Mouse (Mus musculus): ENCODE data around the gene Gm7544. TPM values are rescaled to one million over a fixed set of nuclear protein-coding genes. Genes with fewer than 3 reads are reported as not detected.
"Not testable (repeated sequence)": the region's sequence is repeated elsewhere in the genome, so short reads cannot be mapped to it uniquely, and the experiment has no call there.

The Gm7544 gene
- polyA plus RNA-seq, 1 experiment: not detected

DNA sequence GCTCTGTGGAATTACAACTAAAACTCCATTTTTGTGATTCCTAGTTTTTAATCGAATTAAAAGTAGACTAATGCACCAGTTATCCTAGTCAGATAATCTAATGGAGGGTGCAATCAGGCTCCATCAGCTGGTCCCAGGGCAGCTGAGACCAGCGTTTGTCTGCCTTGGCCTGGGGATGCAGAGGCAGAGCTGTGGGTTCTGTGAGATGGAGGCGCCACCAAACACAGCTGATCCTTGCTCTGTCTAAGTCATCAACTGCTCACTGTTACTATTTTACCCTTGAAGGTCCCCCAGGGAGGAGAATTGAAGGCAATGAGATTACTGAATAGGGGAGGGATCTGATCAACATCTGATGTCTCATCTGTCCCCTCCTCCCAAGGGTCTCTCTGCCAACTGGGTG lies 10.6 kb upstream of the Gm7544 start:
- H3K27me3 ChIP-seq (ENCODE audit: control insufficient read depth, insufficient read depth, low read length): no peaks in the 10 kb centered on the region
- WGBS: 80% methylated on average over 3 of the region's 3 CpGs

GRCm38 (mm10) chr1:82959870-82960385 lies 4.1 kb upstream of the Gm7544 start, which contains the start of gene Gm47955:
Gene Gm47955 (plus strand): TSS chr1:82960286.
- TF ChIP-seq POLR2A (IDR thresholded peaks at IDR 0.05; ENCODE audit: low read depth, low read length) (no peak), CTCF (IDR thresholded peaks at IDR 0.05; ENCODE audit: extremely low read depth, insufficient read depth, insufficient read length, insufficient replicate concordance) (no peak)
- Histone ChIP-seq H3K27ac (ENCODE audit: insufficient read depth, low read length) (no peak within 1 kb of the TSS), H3K4me3 (ENCODE audit: extremely low read depth, insufficient read depth, insufficient read length) (no peak within 1 kb of the TSS), H3K27me3 (ENCODE audit: control insufficient read depth, insufficient read depth, low read length) (no peaks in the 10 kb centered on the region), H3K36me3 (ENCODE audit: control insufficient read depth, insufficient read depth, low read length) (no peaks in the 10 kb centered on the region), H3K4me1 (ENCODE audit: control insufficient read depth, insufficient read depth, insufficient read length) (no peaks in the 10 kb centered on the region)
- WGBS: 91% methylated on average over 11 of the region's 11 CpGs
- no peak for DNase-seq (ENCODE audit: low read depth in 1 of 2, low spot score in 2 of 2)

More for the DNA sequence above, 10.6 kb upstream of the Gm7544 start:
- Histone ChIP-seq H3K4me1 (ENCODE audit: control insufficient read depth, insufficient read depth, insufficient read length) (no peaks in the 10 kb centered on the region), H3K36me3 (ENCODE audit: control insufficient read depth, insufficient read depth, low read length) (no peaks in the 10 kb centered on the region), H3K4me3 (ENCODE audit: extremely low read depth, insufficient read depth, insufficient read length) (no peak overlapping the region), H3K27ac (ENCODE audit: insufficient read depth, low read length) (no peak overlapping the region)
- no peak for DNase-seq (ENCODE audit: low read depth in 1 of 2, low spot score in 2 of 2)
- TF ChIP-seq CTCF (IDR thresholded peaks at IDR 0.05; ENCODE audit: extremely low read depth, insufficient read depth, insufficient read length, insufficient replicate concordance) (no peak), POLR2A (IDR thresholded peaks at IDR 0.05; ENCODE audit: low read depth, low read length) (no peak)

GRCm38 (mm10) chr1:82948601-82949000 lies 7.2 kb downstream of the Gm7544 start:
- Histone ChIP-seq H3K27me3 (ENCODE audit: control insufficient read depth, insufficient read depth, low read length) (no peaks in the 10 kb centered on the region), H3K4me1 (ENCODE audit: control insufficient read depth, insufficient read depth, insufficient read length) (no peaks in the 10 kb centered on the region), H3K4me3 (ENCODE audit: extremely low read depth, insufficient read depth, insufficient read length) (no peak overlapping the region), H3K27ac (ENCODE audit: insufficient read depth, low read length) (no peak overlapping the region), H3K36me3 (ENCODE audit: control insufficient read depth, insufficient read depth, low read length) (no peaks in the 10 kb centered on the region)
- WGBS: 87% methylated on average over 2 of the region's 2 CpGs
- no peak for TF ChIP-seq POLR2A (IDR thresholded peaks at IDR 0.05; ENCODE audit: low read depth, low read length)
- no peak for TF ChIP-seq CTCF (IDR thresholded peaks at IDR 0.05; ENCODE audit: extremely low read depth, insufficient read depth, insufficient read length, insufficient replicate concordance)
- no peak for DNase-seq (ENCODE audit: low read depth in 1 of 2, low spot score in 2 of 2)

GRCm38 (mm10) chr1:82946029-82946428 lies 9.8 kb downstream of the Gm7544 start:
- H3K4me3 ChIP-seq (ENCODE audit: extremely low read depth, insufficient read depth, insufficient read length); H3K4me1 ChIP-seq (ENCODE audit: control insufficient read depth, insufficient read depth, insufficient read length); H3K36me3 ChIP-seq (ENCODE audit: control insufficient read depth, insufficient read depth, low read length); H3K27me3 ChIP-seq (ENCODE audit: control insufficient read depth, insufficient read depth, low read length); H3K27ac ChIP-seq (ENCODE audit: insufficient read depth, low read length); DNase-seq (ENCODE audit: low read depth in 1 of 2, low spot score in 2 of 2): not testable (repeated sequence)
- WGBS: 94% methylated on average over 2 of the region's 2 CpGs

DNA sequence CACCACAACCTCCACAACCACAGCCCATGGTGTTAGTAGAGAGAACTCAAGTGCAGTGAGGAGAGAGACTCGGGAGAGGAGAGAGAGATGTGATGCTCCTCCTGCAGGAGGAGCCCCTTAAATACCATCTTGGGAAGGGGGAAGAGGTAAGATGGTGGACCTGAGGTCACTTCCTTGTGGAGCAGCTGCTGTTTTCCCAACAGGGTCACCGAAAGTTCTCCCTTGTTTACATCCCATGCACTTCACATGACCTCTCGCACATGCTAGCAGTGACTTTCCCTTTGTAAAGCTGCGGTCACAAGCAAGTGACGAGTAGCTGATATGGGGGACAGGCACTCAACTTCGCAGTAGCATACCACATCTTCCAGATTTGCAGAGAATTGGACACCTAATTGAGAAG lies 12.5 kb downstream of the Gm7544 start, which contains the start of gene A030003K21Rik:
Gene A030003K21Rik (minus strand): TSS at position 94 of the 400 bp plus-strand sequence.
- H3K4me3 ChIP-seq (ENCODE audit: extremely low read depth, insufficient read depth, insufficient read length): not testable (repeated sequence)

DNA sequence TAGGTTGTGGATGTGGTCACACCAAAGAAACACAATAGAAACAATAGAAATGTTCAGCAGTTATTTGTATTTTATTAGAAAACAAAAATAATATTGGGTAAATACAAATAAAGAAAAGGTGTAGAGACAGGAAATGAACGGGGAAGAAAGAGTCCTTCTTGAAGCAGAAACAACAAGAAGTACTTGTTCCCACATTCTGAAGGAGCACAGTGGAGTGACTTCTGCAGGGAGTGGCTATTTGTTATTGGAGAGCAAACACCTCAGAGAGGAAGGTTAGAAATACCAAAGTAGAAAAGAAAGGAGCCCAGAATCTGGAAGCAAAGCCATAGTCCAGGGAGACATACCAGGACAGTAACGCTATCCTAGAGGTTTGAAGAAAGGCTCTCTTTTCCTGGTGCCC lies 13.3 kb downstream of the Gm7544 start:
- not testable (repeated sequence) for H3K27me3 ChIP-seq (ENCODE audit: control insufficient read depth, insufficient read depth, low read length); DNase-seq (ENCODE audit: low read depth in 1 of 2, low spot score in 2 of 2); H3K4me3 ChIP-seq (ENCODE audit: extremely low read depth, insufficient read depth, insufficient read length); H3K36me3 ChIP-seq (ENCODE audit: control insufficient read depth, insufficient read depth, low read length); H3K27ac ChIP-seq (ENCODE audit: insufficient read depth, low read length); H3K4me1 ChIP-seq (ENCODE audit: control insufficient read depth, insufficient read depth, insufficient read length)
- 90% methylated on average over 2 of the region's 2 CpGs for WGBS

More for the DNA sequence above, 12.5 kb downstream of the Gm7544 start, which contains the start of gene A030003K21Rik:
- H3K27me3 ChIP-seq (ENCODE audit: control insufficient read depth, insufficient read depth, low read length); DNase-seq (ENCODE audit: low read depth in 1 of 2, low spot score in 2 of 2); H3K4me1 ChIP-seq (ENCODE audit: control insufficient read depth, insufficient read depth, insufficient read length); H3K27ac ChIP-seq (ENCODE audit: insufficient read depth, low read length); H3K36me3 ChIP-seq (ENCODE audit: control insufficient read depth, insufficient read depth, low read length): not testable (repeated sequence)
- no CpG with 5 or more reads among the region's 6 CpGs for WGBS

DNA sequence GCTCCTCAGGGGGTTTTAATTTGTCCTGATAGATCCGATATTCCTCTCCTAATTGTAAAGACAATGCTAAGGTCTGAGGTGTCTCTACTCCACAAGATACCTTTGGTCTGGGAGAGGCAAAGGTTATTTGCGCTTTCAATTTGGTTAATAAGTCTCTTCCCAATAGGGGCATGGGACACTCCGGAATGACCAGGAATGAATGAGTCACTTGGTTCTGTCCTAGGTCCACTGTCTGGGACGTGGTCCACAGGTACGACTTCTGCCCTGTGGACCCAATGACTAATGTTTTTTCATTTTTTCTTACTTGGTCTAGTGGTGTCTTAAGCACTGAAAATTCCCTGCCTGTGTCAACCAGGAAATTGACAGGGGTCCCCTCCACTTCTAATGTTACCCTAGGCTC lies 17.1 kb downstream of the Gm7544 start:
- Histone ChIP-seq H3K27ac (ENCODE audit: insufficient read depth, low read length) (no peak overlapping the region), H3K4me3 (ENCODE audit: extremely low read depth, insufficient read depth, insufficient read length) (no peak overlapping the region), H3K4me1 (ENCODE audit: control insufficient read depth, insufficient read depth, insufficient read length) (no peaks in the 10 kb centered on the region), H3K27me3 (ENCODE audit: control insufficient read depth, insufficient read depth, low read length) (no peaks in the 10 kb centered on the region), H3K36me3 (ENCODE audit: control insufficient read depth, insufficient read depth, low read length) (no peaks in the 10 kb centered on the region)
- TF ChIP-seq CTCF (IDR thresholded peaks at IDR 0.05; ENCODE audit: extremely low read depth, insufficient read depth, insufficient read length, insufficient replicate concordance) (no peak), POLR2A (IDR thresholded peaks at IDR 0.05; ENCODE audit: low read depth, low read length) (no peak)
- WGBS: 93% methylated on average over 5 of the region's 5 CpGs
- no peak for DNase-seq (ENCODE audit: low read depth in 1 of 2, low spot score in 2 of 2)

GRCm38 (mm10) chr1:82931326-82931725 lies 24.5 kb downstream of the Gm7544 start, which contains the start of gene Gm6217:
Gene Gm6217 (minus strand): TSS chr1:82931399.
- WGBS: no CpG with 5 or more reads among the region's 6 CpGs
- not testable (repeated sequence) for H3K27me3 ChIP-seq (ENCODE audit: control insufficient read depth, insufficient read depth, low read length); DNase-seq (ENCODE audit: low read depth in 1 of 2, low spot score in 2 of 2); H3K36me3 ChIP-seq (ENCODE audit: control insufficient read depth, insufficient read depth, low read length); H3K4me3 ChIP-seq (ENCODE audit: extremely low read depth, insufficient read depth, insufficient read length); H3K4me1 ChIP-seq (ENCODE audit: control insufficient read depth, insufficient read depth, insufficient read length); H3K27ac ChIP-seq (ENCODE audit: insufficient read depth, low read length)

DNA sequence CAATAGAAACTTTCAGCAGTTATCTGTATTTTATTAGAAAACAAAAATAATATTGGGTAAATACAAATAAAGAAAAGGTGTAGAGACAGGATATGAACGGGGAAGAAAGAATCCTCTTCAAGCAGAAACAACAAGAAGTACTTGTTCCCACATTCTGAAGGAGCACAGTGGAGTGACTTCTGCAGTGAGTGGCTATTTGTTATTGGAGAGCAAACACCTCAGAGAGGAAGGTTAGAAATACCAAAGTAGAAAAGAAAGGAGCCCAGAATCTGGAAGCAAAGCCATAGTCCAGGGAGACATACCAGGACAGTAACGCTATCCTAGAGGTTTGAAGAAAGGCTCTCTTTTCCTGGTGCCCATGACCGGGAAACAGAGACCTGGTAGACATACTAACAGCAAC lies 25.3 kb downstream of the Gm7544 start:
- H3K27ac ChIP-seq (ENCODE audit: insufficient read depth, low read length); DNase-seq (ENCODE audit: low read depth in 1 of 2, low spot score in 2 of 2); H3K4me1 ChIP-seq (ENCODE audit: control insufficient read depth, insufficient read depth, insufficient read length); H3K4me3 ChIP-seq (ENCODE audit: extremely low read depth, insufficient read depth, insufficient read length); H3K36me3 ChIP-seq (ENCODE audit: control insufficient read depth, insufficient read depth, low read length); H3K27me3 ChIP-seq (ENCODE audit: control insufficient read depth, insufficient read depth, low read length): not testable (repeated sequence)
- 91% methylated on average over 3 of the region's 3 CpGs for WGBS
